Mouse (Mus musculus) effector memory CD4-positive, alpha-beta T cell, adult 5 months (primary cell): ENCODE results near the gene Tgfbr3. TPM values are rescaled to one million over a fixed set of nuclear protein-coding genes. Genes with fewer than 3 reads are reported as not detected.

Source experiments
- polyA plus RNA-seq: library from polyadenylated mRNA; unstranded; fragments of 100-300 nt; shearing (Covaris generic); gene quantifications from one replicate; pipeline ENCODE4 v1.2.1, GENCODE M21; 2017

The Tgfbr3 gene
- 18.8 TPM for polyA plus RNA-seq

GRCm38 (mm10) chr5:107289234-107289764 lies at the start of gene Tgfbr3:
Gene Tgfbr3 (minus strand): TSS chr5:107289629.

DNA sequence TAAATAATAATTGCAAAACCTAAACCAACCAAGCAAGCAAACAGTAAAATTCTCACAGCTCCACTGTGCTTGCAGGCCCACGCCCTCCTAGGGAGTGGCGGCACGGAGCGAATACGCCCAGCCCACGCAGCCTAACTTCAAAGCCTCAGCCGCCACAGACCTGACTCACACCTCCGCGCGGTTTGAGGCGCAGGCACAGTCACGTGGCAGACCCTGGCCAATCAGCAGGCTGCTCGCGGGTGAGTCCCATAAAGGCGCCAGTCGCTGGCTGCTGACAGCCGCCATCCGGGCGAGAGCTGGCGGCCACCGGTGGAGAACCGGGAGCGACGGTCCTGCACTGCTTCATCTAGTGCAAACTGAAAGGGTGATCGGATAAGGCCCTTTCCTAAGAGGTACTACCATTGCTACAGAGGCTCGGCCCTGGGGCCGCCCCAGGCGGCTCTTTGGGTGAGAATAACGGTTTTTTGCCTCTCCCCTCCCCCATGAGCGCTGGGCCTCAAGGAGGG lies 41.5 kb upstream of the Tgfbr3 start, which contains the start of gene Brdt:
Gene Brdt (plus strand): TSS at position 244 of the 506 bp plus-strand sequence.

Other genes with a start within 250 kb of the Tgfbr3 start
- gene Brdt, start 41.5 kb upstream of the Tgfbr3 start, polyA plus RNA-seq, result 0.51 TPM
- 0.49 TPM for gene Ephx4, start 113.1 kb upstream of the Tgfbr3 start, polyA plus RNA-seq
- gene Lpcat2b, start 141.9 kb upstream of the Tgfbr3 start, polyA plus RNA-seq, result not detected
- gene Btbd8, start 148.4 kb upstream of the Tgfbr3 start, polyA plus RNA-seq, result 7.4 TPM
- gene Gm42669, start 218.0 kb upstream of the Tgfbr3 start, polyA plus RNA-seq, result 0.32 TPM
- gene 1700028K03Rik, start 245.1 kb upstream of the Tgfbr3 start, polyA plus RNA-seq, result 0.09 TPM